Mouse (Mus musculus) C2C12 (cell line): ENCODE results near the gene Sf3b4.

ENCODE experiments used
- CEBPB ChIP-seq: IDR thresholded peaks from one replicate; pipeline ENCODE4 v1.6.1; 2011; ENCODE audit warnings: low read depth, mild to moderate bottlenecking, control low read depth, moderate library complexity
- CTCF ChIP-seq: IDR thresholded peaks from one replicate; pipeline ENCODE4 v1.5.1; 2011; ENCODE audit not compliant: control insufficient read depth, insufficient read depth, insufficient read length
- MAX ChIP-seq: IDR thresholded peaks from one replicate; pipeline ENCODE4 v1.6.1; 2011; ENCODE audit warnings: mild to moderate bottlenecking, control low read depth
- MYOD1 ChIP-seq: IDR thresholded peaks from one replicate; pipeline ENCODE4 v1.6.1; 2011; ENCODE audit warnings: low read depth; ENCODE audit not compliant: control insufficient read depth, insufficient read length

DNA sequence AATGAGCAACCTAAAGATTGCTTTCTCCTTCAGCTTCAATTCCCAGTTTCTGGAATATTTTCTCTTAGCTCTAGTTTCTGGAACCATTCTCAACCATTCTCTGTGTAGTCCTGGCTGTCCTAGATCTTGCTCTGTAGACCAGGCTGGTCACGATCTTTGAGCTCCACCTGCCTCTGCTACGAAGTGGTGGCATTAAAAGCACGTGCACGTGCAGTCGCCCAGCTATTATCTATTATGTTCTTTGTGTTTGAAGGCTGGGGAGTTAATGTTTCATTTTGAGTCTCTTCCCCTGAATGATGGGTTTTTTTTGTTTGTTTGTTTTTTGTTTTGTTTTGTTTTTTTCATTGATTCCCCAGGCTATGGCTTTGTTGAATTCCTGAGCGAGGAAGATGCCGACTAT, 1.1 kb downstream of the Sf3b4 start:
- TF ChIP-seq CEBPB = no peak
- TF ChIP-seq CTCF = no peak
- TF ChIP-seq MAX = no peak
- no peak for TF ChIP-seq MYOD1
